Mouse (Mus musculus) layer of hippocampus, adult 11-12 months (tissue): ENCODE data around the gene Tmem97.
"Not testable (repeated sequence)": the region's sequence is repeated elsewhere in the genome, so short reads cannot be mapped to it uniquely, and the experiment has no call there.

ENCODE experiments used
- DNase-seq: peaks from one replicate; pipeline ENCODE4 v3.0.0; 2022; ENCODE audit warnings: low spot score

Gene Tmem97

DNA sequence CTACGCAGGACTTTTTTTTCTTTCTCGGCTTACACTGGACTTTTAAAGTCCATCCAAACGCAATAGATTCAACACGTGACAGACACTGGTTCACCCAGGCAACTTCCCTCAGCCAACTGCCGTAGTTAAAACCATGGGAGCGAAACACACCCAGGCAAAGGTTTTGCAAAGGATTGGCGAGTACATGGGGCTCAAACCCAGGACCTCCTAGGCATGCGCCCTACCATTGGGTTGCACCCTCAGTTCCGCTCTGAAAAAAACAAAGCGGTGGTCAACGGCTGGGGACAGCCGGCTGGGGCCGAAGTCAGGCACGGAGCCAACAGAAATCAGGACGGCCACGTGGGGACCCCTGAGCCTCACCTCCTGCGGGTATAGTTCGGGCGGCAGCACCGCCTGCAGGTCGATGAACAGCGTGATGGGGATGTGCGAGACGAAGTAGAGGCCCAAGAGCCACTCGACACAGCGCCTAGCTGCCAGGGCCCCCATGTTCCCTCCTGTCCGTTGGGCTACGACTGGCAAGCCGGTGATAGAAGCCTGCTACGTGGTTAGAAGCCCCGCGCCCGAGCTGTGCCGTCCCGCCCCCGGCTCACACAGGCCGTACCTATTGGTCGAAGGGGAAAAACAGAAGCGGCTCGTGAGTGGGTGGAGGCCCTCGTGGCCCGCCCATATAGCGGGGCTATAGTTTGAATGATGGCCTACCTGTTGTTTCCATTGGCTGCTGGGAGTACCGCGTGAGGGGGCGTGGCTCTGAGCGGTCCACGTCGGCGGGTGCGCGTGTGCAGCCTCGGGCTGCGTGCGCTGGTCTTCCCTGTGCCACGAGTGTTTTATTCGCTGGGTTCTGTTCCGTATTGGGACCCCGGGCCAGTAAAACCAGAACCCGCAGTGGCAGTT is at the start of gene Tmem97:
TSS of gene Tmem97 (minus strand) at position 610 of the 891 bp plus-strand sequence.
- peak; percentile 97 for DNase-seq

GRCm38 (mm10) chr11:78600051-78600450 is 49.5 kb upstream of the Tmem97 start:
- DNase-seq, result no peak

DNA sequence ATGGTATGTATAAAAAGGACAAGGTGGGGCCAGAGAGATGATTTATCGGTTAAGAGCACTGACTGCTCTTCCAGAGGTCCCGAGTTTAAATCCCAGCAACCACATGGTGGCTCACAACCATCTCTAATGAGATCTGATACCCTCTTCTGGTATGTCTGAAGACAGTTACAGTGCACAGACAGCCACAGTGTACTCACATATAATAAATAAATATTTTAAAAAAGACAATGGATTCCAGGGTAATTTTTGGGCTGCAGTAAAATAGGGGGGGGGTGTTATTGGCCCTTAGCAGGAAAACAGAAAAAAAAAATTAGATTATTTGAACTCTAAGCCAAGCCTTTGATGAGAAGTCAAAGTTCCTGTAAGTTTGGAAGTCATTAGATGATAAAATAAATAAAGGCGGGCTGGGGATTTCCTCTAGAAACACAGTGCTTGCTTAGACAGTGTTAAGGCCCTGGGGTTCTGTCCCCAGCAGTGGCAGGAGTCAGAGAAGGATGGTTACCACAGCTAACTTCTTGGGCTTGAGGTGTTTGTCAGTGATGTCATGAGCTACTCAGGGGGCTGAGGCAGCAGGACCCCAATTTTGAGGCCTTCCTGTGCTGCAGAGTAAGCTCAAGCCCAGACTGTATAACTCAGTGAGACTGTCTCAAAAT is 48.3 kb upstream of the Tmem97 start:
- no peak for DNase-seq

GRCm38 (mm10) chr11:78596750-78597149 is 46.2 kb upstream of the Tmem97 start:
- DNase-seq, result no peak

GRCm38 (mm10) chr11:78595773-78596172 is 45.2 kb upstream of the Tmem97 start:
- DNase-seq, result no peak

- DNase-seq, result no peak
Observed at GRCm38 (mm10) chr11:78594271-78594964, 43.8 kb upstream of the Tmem97 start.

DNA sequence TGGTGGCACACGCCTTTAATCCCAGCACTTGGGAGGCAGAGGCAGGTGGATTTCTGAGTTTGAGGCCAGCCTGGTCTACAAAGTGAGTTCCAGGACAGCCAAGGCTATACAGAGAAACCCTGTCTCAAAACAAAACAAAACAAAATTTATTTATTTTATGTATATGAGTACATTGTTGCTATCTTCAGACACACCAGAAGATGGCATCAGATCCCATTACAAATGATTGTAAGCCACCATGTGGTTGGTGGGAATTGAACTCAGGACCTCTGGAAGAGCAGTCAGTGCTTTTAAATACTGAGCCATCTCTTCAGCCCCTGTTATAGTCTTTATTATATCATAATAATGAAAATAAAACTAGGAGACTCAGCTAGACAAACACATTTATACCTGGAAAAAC is 37.1 kb upstream of the Tmem97 start:
- DNase-seq, result not testable (repeated sequence)

GRCm38 (mm10) chr11:78586099-78586498 is 35.5 kb upstream of the Tmem97 start:
- DNase-seq, result no peak

- DNase-seq, result no peak
Observed at GRCm38 (mm10) chr11:78582848-78583247, 32.3 kb upstream of the Tmem97 start.

DNA sequence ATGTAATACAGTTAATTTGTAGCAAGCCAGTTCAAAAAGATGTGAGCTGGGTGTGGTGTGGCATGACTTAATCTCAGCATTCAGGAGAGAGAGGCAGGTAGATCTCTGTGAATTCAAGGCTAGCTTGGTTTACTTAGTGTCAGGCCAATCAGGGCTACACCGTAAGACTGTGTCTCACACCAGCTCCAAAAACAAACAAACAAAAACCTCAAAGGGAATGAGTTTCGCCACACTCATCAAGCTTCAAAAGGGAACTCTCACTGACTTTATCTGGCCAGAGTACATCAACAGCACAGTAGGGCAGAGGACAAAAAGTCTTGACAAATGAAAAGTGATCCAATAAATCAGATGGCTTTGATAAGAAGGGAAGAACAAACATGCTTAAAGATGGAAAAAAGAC is 24.4 kb upstream of the Tmem97 start:
- DNase-seq, result no peak

DNA sequence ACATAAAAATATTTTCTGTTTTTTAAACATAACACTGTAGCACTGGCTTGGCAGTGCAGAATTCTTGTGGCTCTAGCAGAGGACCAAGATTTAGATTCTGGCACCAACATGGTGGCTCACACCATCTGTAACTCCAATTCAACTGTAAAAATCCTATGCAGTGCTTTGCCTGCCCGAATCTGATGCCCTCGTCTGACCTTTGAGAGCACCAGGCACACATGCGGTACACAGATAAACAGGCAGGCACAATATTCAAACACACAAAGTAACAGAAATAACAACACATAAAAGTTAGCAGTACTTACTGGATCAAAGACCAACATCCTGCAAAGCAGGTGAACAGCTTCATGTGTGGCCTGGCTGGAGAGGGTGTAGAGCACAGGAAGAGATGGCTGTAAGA is 24.0 kb upstream of the Tmem97 start:
- no peak for DNase-seq

- DNase-seq, result not testable (repeated sequence)
Observed at GRCm38 (mm10) chr11:78574031-78574430, 23.5 kb upstream of the Tmem97 start.

GRCm38 (mm10) chr11:78571854-78572253 is 21.3 kb upstream of the Tmem97 start:
- DNase-seq, result no peak

DNA sequence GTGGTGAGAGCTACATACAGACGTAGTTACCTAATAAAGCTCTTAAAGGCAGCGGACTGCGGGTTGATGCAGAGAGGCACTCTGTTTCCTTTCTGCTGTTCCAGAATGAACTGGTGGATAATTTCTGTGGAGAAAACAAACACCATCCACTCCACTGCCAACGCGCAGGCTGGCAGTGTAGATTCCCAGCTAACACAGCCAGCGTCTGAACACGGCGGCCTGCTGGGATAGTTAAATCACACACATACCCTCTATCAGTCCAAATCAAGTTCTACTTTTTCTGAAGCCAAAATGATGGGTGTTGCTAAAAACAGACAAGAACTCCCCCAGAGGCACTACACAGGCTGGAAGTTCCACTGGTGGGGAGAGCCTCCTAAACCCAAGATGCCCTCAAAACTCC is 20.9 kb upstream of the Tmem97 start:
- peak; percentile 54 for DNase-seq

DNA sequence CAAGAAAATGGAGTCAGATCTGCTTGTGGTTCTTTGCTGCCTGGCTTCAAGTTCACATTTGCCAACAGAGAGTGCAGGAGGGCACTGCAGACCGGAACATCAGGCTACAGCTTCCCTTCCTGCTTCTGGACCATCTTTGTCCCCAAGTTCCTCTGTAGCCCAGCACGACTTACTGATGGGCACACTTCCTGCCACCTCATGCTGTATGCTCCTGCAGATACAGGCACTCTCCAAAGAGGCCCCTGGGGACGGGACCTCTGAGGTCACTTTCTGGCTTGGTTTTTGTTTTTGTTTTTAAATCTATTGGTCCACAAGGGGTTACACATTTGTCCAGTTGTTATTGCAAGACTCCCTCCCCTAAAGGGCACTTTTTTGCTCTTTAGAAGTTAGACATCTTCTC is 19.2 kb upstream of the Tmem97 start:
- no peak for DNase-seq

- DNase-seq, result no peak
Observed at GRCm38 (mm10) chr11:78568827-78569226, 18.2 kb upstream of the Tmem97 start.

- DNase-seq, result no peak
Observed at GRCm38 (mm10) chr11:78567614-78568013, 17.0 kb upstream of the Tmem97 start.

- no peak for DNase-seq
Observed at GRCm38 (mm10) chr11:78566775-78567174, 16.2 kb upstream of the Tmem97 start.

DNA sequence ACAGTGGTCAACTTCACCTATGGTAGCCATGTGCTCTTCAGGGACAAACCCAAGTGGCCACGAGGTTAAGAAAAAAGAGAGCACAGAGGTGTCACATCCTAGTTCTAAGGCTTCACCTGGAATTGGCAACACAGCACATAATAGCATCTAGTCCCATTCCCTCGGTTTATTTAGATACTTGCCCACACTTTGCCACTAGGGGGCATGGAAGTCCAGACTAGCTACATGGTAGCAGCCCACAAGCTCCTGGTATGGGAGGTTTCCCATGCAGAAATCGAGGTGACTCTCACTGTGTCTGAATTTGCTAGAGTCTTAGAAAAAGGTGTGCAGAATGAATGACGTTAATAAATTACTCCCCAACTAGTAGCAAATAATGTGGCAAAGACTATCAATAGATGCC is 9.9 kb upstream of the Tmem97 start:
- peak; percentile 85 for DNase-seq

- no peak for DNase-seq
Observed at GRCm38 (mm10) chr11:78557241-78557640, 6.7 kb upstream of the Tmem97 start.

- no peak for DNase-seq
Observed at GRCm38 (mm10) chr11:78556070-78556469, 5.5 kb upstream of the Tmem97 start.

GRCm38 (mm10) chr11:78555623-78556022 is 5.0 kb upstream of the Tmem97 start:
- no peak for DNase-seq

GRCm38 (mm10) chr11:78551059-78551398 is 452 bp upstream of the Tmem97 start:
- DNase-seq, result no peak
